Mouse (Mus musculus) hindbrain, embryonic 11.5 days (tissue): ENCODE data around the gene Dpm2. TPM values are rescaled to one million over a fixed set of nuclear protein-coding genes. Genes with fewer than 3 reads are reported as not detected.

ENCODE experiments used
- ATAC-seq: fragments of 200-750 bp; cut with Nextera tagmentation; 2 replicates; pipeline ENCODE4 v1.8.0; 2017; ENCODE audit warnings: mild to moderate bottlenecking, moderate TSS enrichment, moderate library complexity; ENCODE audit not compliant: low FRiP score
- DNase-seq: peaks from one replicate; pipeline ENCODE4 v3.0.0-alpha.2; 2015; ENCODE audit warnings: low spot score
- H3K27ac ChIP-seq: fragments of 300-500 bp; sonication (generic); 2 replicates; pipeline ENCODE4 v1.5.1; 2014; ENCODE audit warnings: mild to moderate bottlenecking, low read depth, low read length
- H3K27me3 ChIP-seq: fragments of 300-500 bp; sonication (generic); 2 replicates; pipeline ENCODE4 v1.6.1; 2014; ENCODE audit warnings: mild to moderate bottlenecking, low read length, moderate library complexity, mixed read lengths; ENCODE audit not compliant: control insufficient read depth, insufficient read depth
- H3K36me3 ChIP-seq: fragments of 300-500 bp; sonication (generic); 2 replicates; pipeline ENCODE4 v1.6.1; 2014; ENCODE audit warnings: mild to moderate bottlenecking, low read length, moderate library complexity, mixed read lengths; ENCODE audit not compliant: control insufficient read depth, insufficient read depth
- H3K4me1 ChIP-seq: fragments of 300-500 bp; sonication (generic); replicated peaks from 2 replicates; pipeline ENCODE4 v1.6.1; 2014; ENCODE audit warnings: low read length, mixed read lengths; ENCODE audit not compliant: control insufficient read depth, insufficient read depth
- H3K4me2 ChIP-seq: fragments of 300-500 bp; sonication (generic); replicated peaks from 2 replicates; pipeline ENCODE4 v1.6.1; 2014; ENCODE audit warnings: mild to moderate bottlenecking, low read depth, low read length
- H3K4me3 ChIP-seq: fragments of 300-500 bp; sonication (generic); 2 replicates; pipeline ENCODE4 v1.5.1; 2014; ENCODE audit warnings: low read depth, low read length
- H3K9ac ChIP-seq: fragments of 300-500 bp; sonication (generic); 2 replicates; pipeline ENCODE4 v1.6.1; 2014; ENCODE audit warnings: low read depth, low read length
- H3K9me3 ChIP-seq: fragments of 300-500 bp; sonication (generic); 2 replicates; pipeline ENCODE4 v1.6.1; 2016; ENCODE audit warnings: low read length; ENCODE audit not compliant: control insufficient read depth
- WGBS: fragments of 180-500 bp; shearing (Covaris S2); extraction: QIAGEN DNeasy Blood & Tissue Kit; methylation state at CpG from one replicate; pipeline ENCODE4 v1.1.7; 2014; 5-methylcytosine and 5-hydroxymethylcytosine counted together
- polyA plus RNA-seq: library from polyadenylated mRNA; unstranded; fragments of >200 nt; fragmentation: Nextera tagmentation; extraction: Ambion mirVana; gene quantifications from 2 replicates; pipeline ENCODE4 v1.2.1, GENCODE M21; 2014

The Dpm2 gene
- polyA plus RNA-seq, 1 experiment from 2014 or later = 125 TPM

GRCm38 (mm10) chr2:32608778-32609435 is 38.2 kb downstream of the Dpm2 start:
- no peaks in the 10 kb centered on the region for H3K9me3 ChIP-seq
- peak overlapping the region; percentile 25 for H3K4me2 ChIP-seq
- DNase-seq (no peak), ATAC-seq (no peak)
- H3K36me3 ChIP-seq = no peaks in the 10 kb centered on the region
- peaks cover 7% of the 10 kb centered on the region; the same call in 1 of the 2 replicates for H3K4me1 ChIP-seq
- H3K4me3 ChIP-seq = no peak overlapping the region
- peaks cover 4% of the 10 kb centered on the region; the same call in 1 of the 2 replicates for H3K27me3 ChIP-seq
- H3K9ac ChIP-seq = 0 out of 2 replicates have a peak overlapping the region, but pooled peaks have one; percentile 4
- 34% methylated on average over 18 of the region's 18 CpGs for WGBS
- H3K27ac ChIP-seq = no peak overlapping the region

- Histone ChIP-seq H3K36me3 (no peaks in the 10 kb centered on the region), H3K27ac (no peak overlapping the region), H3K4me1 (peaks cover 7% of the 10 kb centered on the region; the same call in 1 of the 2 replicates), H3K4me3 (peak overlapping the region; percentile 15), H3K9me3 (no peaks in the 10 kb centered on the region), H3K9ac (no peak overlapping the region), H3K27me3 (peaks cover 4% of the 10 kb centered on the region; the same call in 1 of the 2 replicates), H3K4me2 (peak overlapping the region; percentile 34)
- WGBS = 21% methylated on average over 23 of the region's 23 CpGs
- ATAC-seq (no peak), DNase-seq (peak; percentile 64)
Observed at GRCm38 (mm10) chr2:32610610-32611229, 40.1 kb downstream of the Dpm2 start.

GRCm38 (mm10) chr2:32612274-32612673 is 41.6 kb downstream of the Dpm2 start:
- no peak overlapping the region for H3K27ac ChIP-seq
- H3K36me3 ChIP-seq = no peaks in the 10 kb centered on the region
- no peaks in the 10 kb centered on the region for H3K9me3 ChIP-seq
- H3K4me2 ChIP-seq = no peak overlapping the region
- peaks cover 4% of the 10 kb centered on the region; the same call in 1 of the 2 replicates for H3K27me3 ChIP-seq
- ATAC-seq (no peak), DNase-seq (no peak)
- no peak overlapping the region for H3K9ac ChIP-seq
- WGBS = 63% methylated on average over 26 of the region's 26 CpGs
- peaks cover 7% of the 10 kb centered on the region; the same call in 1 of the 2 replicates for H3K4me1 ChIP-seq
- no peak overlapping the region for H3K4me3 ChIP-seq

GRCm38 (mm10) chr2:32617109-32617508 is 46.5 kb downstream of the Dpm2 start:
- H3K27me3 ChIP-seq = no peaks in the 10 kb centered on the region
- 94% methylated on average over 1 of the region's 1 CpGs for WGBS
- no peak overlapping the region for H3K4me3 ChIP-seq
- H3K9ac ChIP-seq = no peak overlapping the region
- peaks cover 2% of the 10 kb centered on the region; the same call in 1 of the 2 replicates for H3K4me1 ChIP-seq
- DNase-seq = no peak
- H3K27ac ChIP-seq = no peak overlapping the region
- H3K9me3 ChIP-seq = no peaks in the 10 kb centered on the region
- H3K36me3 ChIP-seq = no peaks in the 10 kb centered on the region
- H3K4me2 ChIP-seq = no peak overlapping the region
- ATAC-seq = no peak

- ATAC-seq = no peak
Observed at GRCm38 (mm10) chr2:32617601-32618000, 46.9 kb downstream of the Dpm2 start.

GRCm38 (mm10) chr2:32618051-32618450 is 47.4 kb downstream of the Dpm2 start:
- DNase-seq (no peak), ATAC-seq (no peak)
- H3K27me3 ChIP-seq = no peaks in the 10 kb centered on the region
- H3K9ac ChIP-seq = no peak overlapping the region
- H3K27ac ChIP-seq = no peak overlapping the region
- 73% methylated on average over 9 of the region's 9 CpGs for WGBS
- peaks cover 2% of the 10 kb centered on the region; the same call in 1 of the 2 replicates for H3K4me1 ChIP-seq
- no peak overlapping the region for H3K4me3 ChIP-seq
- no peak overlapping the region for H3K4me2 ChIP-seq
- H3K36me3 ChIP-seq = no peaks in the 10 kb centered on the region
- H3K9me3 ChIP-seq = no peaks in the 10 kb centered on the region

More at GRCm38 (mm10) chr2:32617601-32618000, 46.9 kb downstream of the Dpm2 start:
- Histone ChIP-seq H3K9ac (no peak overlapping the region), H3K27ac (no peak overlapping the region), H3K27me3 (no peaks in the 10 kb centered on the region), H3K4me2 (no peak overlapping the region), H3K4me1 (peaks cover 2% of the 10 kb centered on the region; the same call in 1 of the 2 replicates), H3K4me3 (no peak overlapping the region), H3K36me3 (no peaks in the 10 kb centered on the region), H3K9me3 (no peaks in the 10 kb centered on the region)
- WGBS = 96% methylated on average over 4 of the region's 4 CpGs
- DNase-seq = no peak

GRCm38 (mm10) chr2:32620682-32621516 is 50.2 kb downstream of the Dpm2 start:
- Histone ChIP-seq H3K4me2 (no peak overlapping the region), H3K9me3 (no peaks in the 10 kb centered on the region), H3K27me3 (no peaks in the 10 kb centered on the region), H3K4me3 (no peak overlapping the region), H3K4me1 (peaks cover 4% of the 10 kb centered on the region), H3K27ac (peak overlapping the region; percentile 58), H3K36me3 (no peaks in the 10 kb centered on the region), H3K9ac (no peak overlapping the region)
- DNase-seq (peak; percentile 52), ATAC-seq (no peak)
- WGBS = 41% methylated on average over 4 of the region's 4 CpGs

GRCm38 (mm10) chr2:32621517-32621859 is 50.8 kb downstream of the Dpm2 start, which contains the start of gene Ak1:
Gene Ak1, plus strand, starts transcription at chr2:32621758.
- DNase-seq = no peak
- Histone ChIP-seq H3K27ac (peak within 1 kb of the TSS; percentile 58), H3K27me3 (no peaks in the 10 kb centered on the region), H3K9me3 (no peaks in the 10 kb centered on the region), H3K4me1 (peaks cover 4% of the 10 kb centered on the region), H3K4me2 (no peak within 1 kb of the TSS), H3K9ac (no peak within 1 kb of the TSS), H3K36me3 (no peaks in the 10 kb centered on the region), H3K4me3 (no peak within 1 kb of the TSS)
- no peak for ATAC-seq
- 46% methylated on average over 7 of the region's 7 CpGs for WGBS
